Mouse (Mus musculus) neural tube, embryonic 12.5 days (tissue): ENCODE data around the gene Map3k14. TPM values are rescaled to one million over a fixed set of nuclear protein-coding genes. Genes with fewer than 3 reads are reported as not detected.
"Not testable (repeated sequence)": the region's sequence is repeated elsewhere in the genome, so short reads cannot be mapped to it uniquely, and the experiment has no call there.

Source experiments
- ATAC-seq: fragments of 200-750 bp; cut with Nextera tagmentation; 2 replicates; pipeline ENCODE4 v1.8.0; 2017; ENCODE audit warnings: low read depth, mild to moderate bottlenecking, moderate TSS enrichment, moderate library complexity; ENCODE audit not compliant: low FRiP score
- H3K27ac ChIP-seq: fragments of 300-500 bp; sonication (generic); 2 replicates; pipeline ENCODE4 v1.5.1; 2016
- H3K27me3 ChIP-seq: fragments of 300-500 bp; sonication (generic); replicated peaks from 2 replicates; pipeline ENCODE4 v1.6.1; 2016; ENCODE audit warnings: mild to moderate bottlenecking
- H3K36me3 ChIP-seq: fragments of 300-500 bp; sonication (generic); 2 replicates; pipeline ENCODE4 v1.6.1; 2016; ENCODE audit warnings: mild to moderate bottlenecking
- H3K4me1 ChIP-seq: fragments of 300-500 bp; sonication (generic); 2 replicates; pipeline ENCODE4 v1.6.1; 2016
- H3K4me2 ChIP-seq: fragments of 300-500 bp; sonication (generic); replicated peaks from 2 replicates; pipeline ENCODE4 v1.6.1; 2016; ENCODE audit warnings: mild to moderate bottlenecking
- H3K4me3 ChIP-seq: fragments of 300-500 bp; sonication (generic); 2 replicates; pipeline ENCODE4 v1.5.1; 2016
- H3K9ac ChIP-seq: fragments of 300-500 bp; sonication (generic); 2 replicates; pipeline ENCODE4 v1.6.1; 2016; ENCODE audit warnings: mild to moderate bottlenecking
- H3K9me3 ChIP-seq: fragments of 300-500 bp; sonication (generic); 2 replicates; pipeline ENCODE4 v1.6.1; 2016; ENCODE audit warnings: mild to moderate bottlenecking
- WGBS: fragments of 180-500 bp; shearing (Covaris S2); methylation state at CpG from one replicate; pipeline ENCODE4 v1.1.7; 2016; 5-methylcytosine and 5-hydroxymethylcytosine counted together
- polyA plus RNA-seq: library from polyadenylated mRNA; unstranded; fragments of >200 nt; fragmentation: Nextera tagmentation; extraction: Ambion mirVana; gene quantifications from 2 replicates; pipeline ENCODE4 v1.2.1, GENCODE M21; 2016

Map3k14 gene
- polyA plus RNA-seq, 1 experiment from 2014 or later = 3.9 TPM

GRCm38 (mm10) chr11:103292890-103293287 is 25.6 kb upstream of the Map3k14 start:
- ATAC-seq = no peak
- H3K27ac ChIP-seq = no peak overlapping the region
- H3K4me1 ChIP-seq = no peaks in the 10 kb centered on the region
- H3K27me3 ChIP-seq = no peaks in the 10 kb centered on the region
- H3K4me3 ChIP-seq = no peak overlapping the region
- H3K36me3 ChIP-seq = no peaks in the 10 kb centered on the region
- H3K9me3 ChIP-seq = no peaks in the 10 kb centered on the region
- 81% methylated on average over 5 of the region's 5 CpGs for WGBS
- no peak overlapping the region for H3K9ac ChIP-seq
- H3K4me2 ChIP-seq = no peak overlapping the region

GRCm38 (mm10) chr11:103292152-103292889 is 25.0 kb upstream of the Map3k14 start:
- no peak for ATAC-seq
- no peak overlapping the region for H3K27ac ChIP-seq
- no peaks in the 10 kb centered on the region for H3K9me3 ChIP-seq
- no peak overlapping the region for H3K9ac ChIP-seq
- no peak overlapping the region for H3K4me3 ChIP-seq
- 0 out of 2 replicates have a peak overlapping the region, but pooled peaks have one; percentile 12 for H3K4me2 ChIP-seq
- no peaks in the 10 kb centered on the region for H3K36me3 ChIP-seq
- no peaks in the 10 kb centered on the region for H3K27me3 ChIP-seq
- WGBS = 21% methylated on average over 14 of the region's 14 CpGs
- no peaks in the 10 kb centered on the region for H3K4me1 ChIP-seq

- H3K4me2 ChIP-seq, H3K4me3 ChIP-seq, H3K4me1 ChIP-seq, H3K9ac ChIP-seq, H3K9me3 ChIP-seq, ATAC-seq, H3K27ac ChIP-seq, H3K36me3 ChIP-seq, H3K27me3 ChIP-seq: not testable (repeated sequence)
- 92% methylated on average over 7 of the region's 7 CpGs for WGBS
These were observed 23.6 kb upstream of the Map3k14 start for GRCm38 (mm10) chr11:103290841-103291240.

- no peaks in the 10 kb centered on the region for H3K36me3 ChIP-seq
- no peak overlapping the region for H3K4me2 ChIP-seq
- H3K9ac ChIP-seq = no peak overlapping the region
- H3K27ac ChIP-seq = no peak overlapping the region
- no peak for ATAC-seq
- no peaks in the 10 kb centered on the region for H3K27me3 ChIP-seq
- WGBS = 78% methylated on average over 16 of the region's 16 CpGs
- no peaks in the 10 kb centered on the region for H3K9me3 ChIP-seq
- H3K4me3 ChIP-seq = no peak overlapping the region
- no peaks in the 10 kb centered on the region for H3K4me1 ChIP-seq
These were observed 21.2 kb upstream of the Map3k14 start for GRCm38 (mm10) chr11:103288291-103288963.

- no peak overlapping the region for H3K4me3 ChIP-seq
- H3K36me3 ChIP-seq = no peaks in the 10 kb centered on the region
- no peak overlapping the region for H3K4me2 ChIP-seq
- H3K9me3 ChIP-seq = no peaks in the 10 kb centered on the region
- H3K27me3 ChIP-seq = no peaks in the 10 kb centered on the region
- WGBS = 88% methylated on average over 5 of the region's 5 CpGs
- H3K4me1 ChIP-seq = no peaks in the 10 kb centered on the region
- ATAC-seq = no peak
- H3K9ac ChIP-seq = no peak overlapping the region
- no peak overlapping the region for H3K27ac ChIP-seq
These were observed 19.6 kb upstream of the Map3k14 start for GRCm38 (mm10) chr11:103286910-103287309.

GRCm38 (mm10) chr11:103285951-103286350 is 18.7 kb upstream of the Map3k14 start:
- 64% methylated on average over 6 of the region's 6 CpGs for WGBS
- Histone ChIP-seq H3K4me3 (no peak overlapping the region), H3K9me3 (no peaks in the 10 kb centered on the region), H3K27ac (no peak overlapping the region), H3K36me3 (no peaks in the 10 kb centered on the region), H3K27me3 (no peaks in the 10 kb centered on the region), H3K9ac (no peak overlapping the region), H3K4me1 (no peaks in the 10 kb centered on the region), H3K4me2 (no peak overlapping the region)
- ATAC-seq = no peak

- 82% methylated on average over 10 of the region's 10 CpGs for WGBS
- H3K27me3 ChIP-seq = no peaks in the 10 kb centered on the region
- H3K27ac ChIP-seq = no peak overlapping the region
- no peak overlapping the region for H3K4me2 ChIP-seq
- H3K4me1 ChIP-seq = no peaks in the 10 kb centered on the region
- no peaks in the 10 kb centered on the region for H3K9me3 ChIP-seq
- H3K36me3 ChIP-seq = no peaks in the 10 kb centered on the region
- no peak overlapping the region for H3K9ac ChIP-seq
- H3K4me3 ChIP-seq = no peak overlapping the region
- ATAC-seq = no peak
These were observed 18.0 kb upstream of the Map3k14 start for GRCm38 (mm10) chr11:103285276-103285675.

- Histone ChIP-seq H3K4me2 (no peak overlapping the region), H3K4me1 (no peaks in the 10 kb centered on the region), H3K9ac (no peak overlapping the region), H3K36me3 (no peaks in the 10 kb centered on the region), H3K4me3 (no peak overlapping the region), H3K27me3 (no peaks in the 10 kb centered on the region), H3K27ac (no peak overlapping the region), H3K9me3 (no peaks in the 10 kb centered on the region)
- ATAC-seq = no peak
- WGBS = 67% methylated on average over 7 of the region's 7 CpGs
These were observed 14.5 kb upstream of the Map3k14 start for GRCm38 (mm10) chr11:103281784-103282183.

GRCm38 (mm10) chr11:103276450-103276849 is 9.2 kb upstream of the Map3k14 start:
- no peak for ATAC-seq
- Histone ChIP-seq H3K27me3 (no peaks in the 10 kb centered on the region), H3K4me3 (no peak overlapping the region), H3K4me2 (no peak overlapping the region), H3K36me3 (no peaks in the 10 kb centered on the region), H3K9me3 (no peaks in the 10 kb centered on the region), H3K27ac (no peak overlapping the region), H3K9ac (no peak overlapping the region), H3K4me1 (no peaks in the 10 kb centered on the region)
- WGBS = 92% methylated on average over 8 of the region's 8 CpGs

- H3K27ac ChIP-seq = no peak overlapping the region
- no peaks in the 10 kb centered on the region for H3K4me1 ChIP-seq
- H3K9ac ChIP-seq = no peak overlapping the region
- H3K4me2 ChIP-seq = no peak overlapping the region
- ATAC-seq = no peak
- H3K36me3 ChIP-seq = no peaks in the 10 kb centered on the region
- H3K27me3 ChIP-seq = no peaks in the 10 kb centered on the region
- WGBS = 85% methylated on average over 3 of the region's 3 CpGs
- no peaks in the 10 kb centered on the region for H3K9me3 ChIP-seq
- no peak overlapping the region for H3K4me3 ChIP-seq
These were observed 5.6 kb upstream of the Map3k14 start for GRCm38 (mm10) chr11:103272888-103273287.

- WGBS = 58% methylated on average over 6 of the region's 6 CpGs
- ATAC-seq = no peak
- no peak overlapping the region for H3K9ac ChIP-seq
- no peaks in the 10 kb centered on the region for H3K27me3 ChIP-seq
- H3K4me1 ChIP-seq = no peaks in the 10 kb centered on the region
- H3K36me3 ChIP-seq = no peaks in the 10 kb centered on the region
- H3K27ac ChIP-seq = no peak overlapping the region
- H3K4me3 ChIP-seq = no peak overlapping the region
- no peak overlapping the region for H3K4me2 ChIP-seq
- no peaks in the 10 kb centered on the region for H3K9me3 ChIP-seq
These were observed 4.7 kb upstream of the Map3k14 start for GRCm38 (mm10) chr11:103271979-103272378.

GRCm38 (mm10) chr11:103269426-103269825 is 2.2 kb upstream of the Map3k14 start:
- no peak overlapping the region for H3K4me2 ChIP-seq
- no peak for ATAC-seq
- 82% methylated on average over 5 of the region's 5 CpGs for WGBS
- H3K27ac ChIP-seq = no peak overlapping the region
- H3K4me3 ChIP-seq = no peak overlapping the region
- H3K4me1 ChIP-seq = peaks cover 20% of the 10 kb centered on the region
- no peaks in the 10 kb centered on the region for H3K9me3 ChIP-seq
- H3K36me3 ChIP-seq = no peaks in the 10 kb centered on the region
- no peaks in the 10 kb centered on the region for H3K27me3 ChIP-seq
- H3K9ac ChIP-seq = no peak overlapping the region

- peaks cover 25% of the 10 kb centered on the region for H3K4me1 ChIP-seq
- WGBS = 89% methylated on average over 3 of the region's 3 CpGs
- H3K36me3 ChIP-seq = no peaks in the 10 kb centered on the region
- no peak overlapping the region for H3K4me2 ChIP-seq
- H3K27ac ChIP-seq = no peak overlapping the region
- no peak overlapping the region for H3K9ac ChIP-seq
- H3K27me3 ChIP-seq = no peaks in the 10 kb centered on the region
- H3K9me3 ChIP-seq = no peaks in the 10 kb centered on the region
- no peak for ATAC-seq
- H3K4me3 ChIP-seq = no peak overlapping the region
These were observed 1.6 kb upstream of the Map3k14 start for GRCm38 (mm10) chr11:103268905-103269304.
